Mouse (Mus musculus) lung, postnatal 0 days (tissue): Measurements from ENCODE around the gene Bnc2.

ENCODE experiments used
- CTCF ChIP-seq: IDR thresholded peaks from 2 replicates; pipeline ENCODE4 v1.5.1; 2016; ENCODE audit warnings: antibody characterized with exemption, mild to moderate bottlenecking
- EP300 ChIP-seq: IDR thresholded peaks from 2 replicates; pipeline ENCODE4 v1.6.1; 2016; ENCODE audit warnings: antibody characterized with exemption, mild to moderate bottlenecking, control low read depth

DNA sequence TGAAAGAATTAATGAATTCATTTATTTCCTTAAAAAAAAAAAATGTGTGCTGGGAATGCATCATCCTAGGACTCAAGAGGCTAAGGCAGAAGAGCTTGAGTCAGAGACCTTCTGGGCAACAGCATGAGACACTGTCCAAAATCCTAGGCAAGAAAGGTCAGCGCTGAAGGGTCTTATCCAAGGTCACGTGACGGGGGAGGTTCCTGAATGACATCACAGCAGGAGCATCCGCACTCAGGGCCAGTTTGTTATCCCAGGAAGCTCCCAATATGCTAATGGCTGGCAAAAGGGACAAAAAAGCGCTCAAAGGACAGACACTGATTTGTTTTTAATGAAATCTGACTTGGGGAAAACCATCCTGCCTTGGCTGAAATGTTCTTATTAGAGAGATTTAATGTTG lies 153.5 kb downstream of the Bnc2 start:
- TF ChIP-seq CTCF (no peak), EP300 (no peak)
